Mouse (Mus musculus) midbrain, postnatal 0 days (tissue): ENCODE measurements at regions not wholly inside any gene's neighbourhood (a gene's known extent, or its start where the extent isn't known, plus 50 kb on each side); places are given as distances from the start of the nearest gene placed in this dataset.

Source experiments
- ATAC-seq: fragments of 200-750 bp; cut with Nextera tagmentation; 2 replicates; pipeline ENCODE4 v1.8.0; 2017; ENCODE audit warnings: moderate number of reproducible peaks, mild to moderate bottlenecking, moderate TSS enrichment, moderate library complexity; ENCODE audit not compliant: low FRiP score
- DNase-seq: peaks from one replicate; pipeline ENCODE4 v3.0.0-alpha.2; 2015; ENCODE audit warnings: low spot score
- H3K27ac ChIP-seq: fragments of 300-500 bp; sonication (generic); 2 replicates; pipeline ENCODE4 v1.5.1; 2014; ENCODE audit warnings: low read depth, mild to moderate bottlenecking, low read length, mixed read lengths
- H3K27me3 ChIP-seq: fragments of 300-500 bp; sonication (generic); 2 replicates; pipeline ENCODE4 v1.6.1; 2014; ENCODE audit warnings: low read length, control low read depth, mixed read lengths; ENCODE audit not compliant: insufficient read depth
- H3K36me3 ChIP-seq: fragments of 300-500 bp; sonication (generic); 2 replicates; pipeline ENCODE4 v1.6.1; 2014; ENCODE audit warnings: low read length, control low read depth, mixed read lengths; ENCODE audit not compliant: insufficient read depth
- H3K4me1 ChIP-seq: fragments of 300-500 bp; sonication (generic); 2 replicates; pipeline ENCODE4 v1.6.1; 2014; ENCODE audit warnings: mild to moderate bottlenecking, control low read depth, antibody characterized with exemption, low read length, mixed read lengths; ENCODE audit not compliant: insufficient read depth
- H3K4me2 ChIP-seq: fragments of 300-500 bp; sonication (generic); 2 replicates; pipeline ENCODE4 v1.6.1; 2014; ENCODE audit warnings: low read depth, mild to moderate bottlenecking, low read length, mixed read lengths; ENCODE audit not compliant: poor library complexity, severe bottlenecking
- H3K4me3 ChIP-seq: fragments of 300-500 bp; sonication (generic); 2 replicates; pipeline ENCODE4 v1.5.1; 2014; ENCODE audit warnings: low read depth, mild to moderate bottlenecking, low read length, moderate library complexity
- H3K9ac ChIP-seq: fragments of 300-500 bp; sonication (generic); replicated peaks from 2 replicates; pipeline ENCODE4 v1.6.1; 2014; ENCODE audit warnings: mild to moderate bottlenecking, low read length, moderate library complexity, mixed read lengths; ENCODE audit not compliant: poor library complexity, severe bottlenecking
- H3K9me3 ChIP-seq: fragments of 300-500 bp; sonication (generic); 2 replicates; pipeline ENCODE4 v1.6.1; 2016; ENCODE audit warnings: low read length, control low read depth
- CTCF ChIP-seq: IDR thresholded peaks from 2 replicates; pipeline ENCODE4 v1.5.1; 2016; ENCODE audit warnings: antibody characterized with exemption, mild to moderate bottlenecking
- WGBS: fragments of 180-500 bp; shearing (Covaris S2); extraction: QIAGEN DNeasy Blood & Tissue Kit; methylation state at CpG from one replicate; pipeline ENCODE4 v1.1.7; 2014; 5-methylcytosine and 5-hydroxymethylcytosine counted together

DNA sequence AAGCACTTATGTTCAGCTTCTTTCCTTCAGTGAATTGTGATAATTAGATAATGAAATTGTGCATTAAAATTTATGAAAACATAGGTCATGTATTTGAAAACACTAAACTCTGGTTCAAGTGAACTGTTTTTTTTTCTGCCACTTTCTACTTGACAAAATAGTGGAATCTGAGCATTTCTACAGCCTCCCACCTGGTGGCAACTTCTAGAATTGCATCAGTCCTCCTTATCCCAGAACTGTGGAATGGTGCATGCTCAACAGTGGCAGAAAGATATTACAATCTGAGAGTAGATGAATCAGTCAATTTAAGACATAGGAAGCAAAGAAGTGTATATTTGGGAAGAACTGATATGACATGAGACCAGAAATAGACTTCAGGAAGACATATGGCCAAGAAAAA is 84.1 kb upstream of the Gm28269 start:
- no peak overlapping the region for H3K4me3 ChIP-seq
- H3K27ac ChIP-seq, result no peak overlapping the region
- H3K36me3 ChIP-seq, result no peaks in the 10 kb centered on the region
- ATAC-seq, result no peak
- no peaks in the 10 kb centered on the region for H3K27me3 ChIP-seq
- no peaks in the 10 kb centered on the region for H3K4me1 ChIP-seq
- no peaks in the 10 kb centered on the region for H3K9me3 ChIP-seq
- peak; percentile 11 for DNase-seq
- H3K9ac ChIP-seq, result no peak overlapping the region
- H3K4me2 ChIP-seq, result no peak overlapping the region
- TF ChIP-seq CTCF, result peak; percentile 62

GRCm38 (mm10) chrX:21809212-21809611 is 64.3 kb upstream of the Gm28269 start:
- TF ChIP-seq CTCF, result no peak
- DNase-seq, result no peak
- H3K4me1 ChIP-seq, result no peaks in the 10 kb centered on the region

GRCm38 (mm10) chrX:21801834-21802233 is 56.9 kb upstream of the Gm28269 start:
- Histone ChIP-seq H3K36me3 (no peaks in the 10 kb centered on the region), H3K4me3 (no peak overlapping the region), H3K27me3 (no peaks in the 10 kb centered on the region), H3K9me3 (no peaks in the 10 kb centered on the region), H3K27ac (no peak overlapping the region), H3K9ac (no peak overlapping the region), H3K4me2 (no peak overlapping the region), H3K4me1 (no peaks in the 10 kb centered on the region)
- WGBS, result 75% methylated on average over 6 of the region's 6 CpGs
- no peak for TF ChIP-seq CTCF
- no peak for DNase-seq
- no peak for ATAC-seq

More at GRCm38 (mm10) chrX:21809212-21809611, 64.3 kb upstream of the Gm28269 start:
- Histone ChIP-seq H3K4me2 (no peak overlapping the region), H3K9ac (no peak overlapping the region), H3K27ac (no peak overlapping the region), H3K4me3 (no peak overlapping the region), H3K27me3 (no peaks in the 10 kb centered on the region), H3K9me3 (no peaks in the 10 kb centered on the region), H3K36me3 (no peaks in the 10 kb centered on the region)
- ATAC-seq, result no peak
